Mouse (Mus musculus): ENCODE results near the gene Sdc3.

The Sdc3 gene

DNA sequence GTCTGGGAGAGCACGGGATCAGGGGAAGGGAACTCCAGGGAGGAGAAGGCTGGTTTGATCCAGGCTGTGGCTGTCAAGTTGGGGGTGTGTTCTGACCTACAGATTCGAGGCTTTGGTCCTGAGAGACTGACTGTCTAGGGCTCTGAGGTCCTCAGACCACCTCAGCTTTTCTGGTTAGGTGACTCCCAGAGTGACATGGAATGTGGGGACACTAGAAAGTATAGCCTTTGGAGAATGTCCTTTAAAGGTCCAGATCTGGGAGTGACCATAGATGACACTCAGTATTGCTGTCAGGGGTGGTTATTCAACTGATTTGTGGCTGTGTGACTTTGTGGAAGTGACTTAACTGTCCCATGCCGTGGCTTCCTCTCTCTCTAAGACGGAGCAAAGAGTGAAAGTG, 2.4 kb downstream of the Sdc3 start:
- no peak for DNase-seq

DNA sequence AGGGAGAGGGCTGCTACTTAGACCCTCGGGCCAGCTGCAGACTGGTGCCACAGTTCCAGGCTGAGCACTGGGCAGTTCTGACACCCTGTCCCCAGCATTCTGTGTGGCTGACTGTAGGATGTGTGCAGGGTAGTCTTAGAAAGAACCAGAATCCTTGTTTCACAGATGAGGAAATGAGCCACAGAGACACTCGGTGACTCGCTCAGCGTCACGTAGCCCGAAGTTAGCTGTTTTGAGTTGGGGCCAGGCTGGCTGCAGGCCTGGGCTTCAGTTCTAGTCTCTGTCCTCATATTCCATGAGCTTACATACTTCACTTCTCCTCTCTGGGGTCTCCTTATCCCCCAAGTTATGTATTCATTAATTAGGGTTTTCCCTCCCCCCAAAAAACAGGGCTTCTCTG, 3.6 kb downstream of the Sdc3 start:
- DNase-seq: no peak

DNA sequence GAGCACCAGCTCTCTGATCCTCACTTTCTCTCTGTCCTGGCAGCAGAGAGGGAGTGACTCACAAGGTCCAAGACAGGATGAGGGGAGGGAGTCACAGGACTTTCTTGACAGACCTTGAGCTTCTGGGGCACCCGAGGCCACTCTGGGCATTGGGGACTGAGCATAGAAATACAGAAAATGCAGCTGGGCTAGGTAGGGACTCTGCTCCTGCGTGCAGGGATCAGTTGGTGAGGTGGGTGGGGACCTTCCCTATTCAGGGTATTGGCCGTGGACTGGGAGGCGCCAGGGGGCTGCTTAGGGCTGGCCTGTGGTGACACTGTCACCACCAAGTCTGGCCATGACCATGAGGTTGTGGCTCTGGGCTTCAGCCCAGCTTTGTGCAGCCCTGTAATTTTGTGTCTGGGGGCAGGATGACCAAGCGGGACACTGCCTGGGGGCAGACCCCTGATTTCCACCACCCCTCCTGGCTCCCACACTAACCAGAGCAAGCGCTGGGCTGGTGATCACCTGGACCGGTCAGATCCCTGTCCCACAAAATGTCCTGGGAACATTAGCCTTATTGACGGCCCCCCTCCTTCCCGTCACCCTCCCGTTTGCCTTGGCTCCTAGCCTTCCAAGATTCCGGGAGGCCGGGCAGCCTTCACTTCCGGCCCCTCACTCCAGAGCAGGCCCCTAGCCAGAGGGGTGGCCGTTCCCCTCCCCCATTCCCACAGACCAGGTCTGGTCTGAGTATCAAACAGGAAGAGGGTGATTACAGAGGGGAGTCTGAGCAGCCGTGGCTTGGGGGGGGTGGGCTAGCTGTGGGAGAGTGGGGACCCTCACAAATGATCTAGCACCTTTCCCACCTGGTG, 5.1 kb downstream of the Sdc3 start:
- DNase-seq: no peak

DNA sequence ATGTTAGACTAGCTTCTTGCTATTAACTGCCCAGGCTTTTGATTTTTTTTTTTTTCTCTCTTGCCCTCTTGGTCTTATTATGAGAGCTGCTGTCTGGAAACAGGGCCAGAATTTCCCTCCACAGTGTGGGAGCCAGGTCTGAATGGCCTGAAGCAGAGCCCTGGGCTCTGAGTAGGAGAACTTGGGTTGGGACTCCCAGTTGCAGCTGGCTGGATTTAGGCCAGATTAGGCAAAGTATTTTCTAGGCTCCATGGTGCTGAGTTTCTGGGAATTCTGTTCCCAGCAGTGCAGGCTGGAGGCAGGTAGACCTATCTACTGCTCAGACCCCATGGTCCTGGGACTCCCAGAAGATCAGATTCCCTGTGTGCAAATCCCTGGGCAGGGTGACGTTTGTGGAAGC, 6.1 kb downstream of the Sdc3 start:
- DNase-seq: no peak

DNA sequence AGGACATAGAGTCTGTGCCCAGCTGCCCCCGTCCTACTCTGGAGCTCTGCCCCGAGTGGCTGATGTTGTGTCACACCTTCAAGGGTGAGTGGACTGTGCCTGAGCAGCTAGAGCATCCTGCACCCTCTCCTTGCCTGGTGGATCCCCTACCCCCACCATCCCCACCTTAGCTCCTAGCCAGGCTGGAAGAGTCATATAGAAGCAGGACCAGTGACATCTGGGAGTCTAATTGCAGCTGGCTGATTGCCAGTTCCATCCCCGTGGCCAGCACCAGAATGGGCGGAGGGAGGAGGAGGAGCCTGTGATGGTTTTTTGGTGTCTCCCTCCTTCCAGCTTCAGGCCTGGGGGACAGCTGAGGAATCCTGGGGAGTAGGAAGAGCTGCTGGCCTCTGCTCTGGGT, 6.8 kb downstream of the Sdc3 start:
- DNase-seq: no peak

DNA sequence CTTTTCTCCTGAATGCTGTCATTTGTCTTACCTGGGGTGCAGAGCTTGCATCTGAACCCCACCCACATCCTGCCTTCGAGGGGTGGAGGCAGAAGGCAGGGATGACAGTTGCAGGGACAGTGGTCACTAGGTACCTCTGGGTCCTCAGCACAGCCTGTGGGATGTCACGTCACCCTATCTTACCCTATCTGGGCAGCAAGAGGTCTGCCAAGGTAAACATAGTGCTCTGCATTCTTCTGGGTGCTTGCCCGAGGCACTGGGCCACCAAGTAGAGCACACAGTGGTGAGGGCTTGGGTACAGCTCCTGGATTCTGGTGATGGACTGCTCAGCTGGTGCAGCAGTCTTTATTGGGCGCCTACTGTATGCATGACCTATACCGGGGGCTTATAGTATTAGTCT, 7.2 kb downstream of the Sdc3 start:
- DNase-seq: no peak

DNA sequence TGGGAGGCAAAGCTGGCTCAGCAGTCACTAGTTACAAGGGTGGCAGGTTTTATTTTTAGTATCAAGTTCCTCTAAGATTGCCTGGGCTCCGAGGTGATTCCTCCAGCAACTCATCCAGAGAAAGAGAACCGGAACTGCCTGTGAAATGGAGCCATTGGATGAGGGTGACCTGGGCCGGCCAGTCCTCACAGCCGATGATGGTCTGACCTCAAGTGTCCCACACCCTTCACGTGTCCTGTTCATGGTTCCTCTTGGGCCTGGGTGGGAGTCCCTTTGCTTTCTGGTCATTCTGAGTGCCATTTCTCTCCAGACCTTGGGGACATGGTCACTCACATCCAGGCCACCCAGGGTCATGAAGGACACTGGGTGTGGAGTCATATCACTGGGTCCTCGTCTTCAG, 7.8 kb downstream of the Sdc3 start:
- DNase-seq: no peak

DNA sequence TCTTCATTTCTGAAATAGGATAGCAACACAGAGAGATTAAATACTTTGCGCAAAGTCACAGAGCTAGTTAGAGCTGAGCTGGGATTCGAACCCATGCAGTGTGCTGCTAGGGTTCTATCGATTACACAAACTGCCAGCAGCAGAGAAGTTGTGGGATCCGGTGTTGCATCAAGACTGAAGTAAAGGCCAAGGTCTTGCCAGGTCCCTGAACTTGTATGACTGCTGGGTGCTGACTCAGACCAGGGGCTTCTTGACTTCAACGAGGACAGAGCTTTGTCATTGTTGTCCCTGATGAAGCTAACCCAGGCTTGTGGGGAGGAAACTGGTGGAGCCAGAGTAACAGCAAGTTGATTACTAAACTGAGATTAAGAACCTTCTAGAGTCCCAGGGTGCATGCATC, 8.9 kb downstream of the Sdc3 start:
- no peak for DNase-seq

DNA sequence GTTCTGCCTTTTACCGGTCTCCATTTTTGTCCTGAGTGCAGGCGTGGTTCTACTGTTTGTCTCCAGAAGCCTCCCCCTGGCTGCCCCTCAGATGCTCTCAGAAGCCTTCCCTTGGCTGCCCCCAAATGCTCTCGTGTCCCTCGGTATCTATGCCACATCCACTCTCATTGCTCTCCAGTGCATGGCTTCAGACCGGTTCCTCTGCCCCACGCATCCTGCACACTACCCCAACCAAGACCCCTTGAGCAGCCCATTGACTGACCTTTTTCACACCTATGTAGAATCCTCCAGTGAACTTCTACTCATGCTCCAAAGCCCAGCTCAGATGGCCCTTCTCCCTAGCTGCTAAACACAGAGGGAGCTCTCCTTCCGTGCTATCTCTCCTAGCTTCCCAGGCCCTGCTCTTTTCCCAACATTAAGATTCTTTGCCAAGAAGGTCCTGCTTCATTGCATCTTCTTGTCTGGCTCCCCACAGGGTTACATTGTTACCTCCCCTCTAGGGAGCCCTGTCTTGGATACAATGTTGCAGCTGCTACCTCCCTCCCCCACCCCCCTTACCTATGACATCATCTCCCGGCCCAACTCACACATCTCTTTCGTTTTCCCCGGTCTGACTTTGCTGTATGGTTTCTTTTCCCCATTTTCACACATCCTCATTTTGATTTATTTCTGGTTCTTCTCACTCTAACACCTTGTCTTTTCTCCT, 9.4 kb downstream of the Sdc3 start:
- no peak for DNase-seq

DNA sequence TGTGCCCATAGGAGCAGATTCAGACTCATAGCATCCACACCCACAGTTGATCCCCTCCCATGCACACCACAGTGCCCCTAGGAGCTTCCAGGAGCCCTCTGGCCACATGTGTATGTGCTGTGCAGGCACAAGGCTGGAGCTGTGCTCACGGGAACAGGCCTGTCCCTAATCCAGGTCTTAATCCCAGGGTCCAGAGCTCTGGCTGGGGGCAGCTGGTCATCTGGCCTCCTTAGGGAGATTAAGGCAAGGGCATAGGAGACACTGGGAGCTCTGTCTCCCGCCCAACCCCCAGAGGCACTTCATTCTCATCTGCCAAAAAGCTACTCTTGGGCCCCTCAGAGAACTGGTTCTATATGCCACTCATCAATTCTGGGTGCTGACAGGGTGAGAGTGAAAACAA, 11.3 kb downstream of the Sdc3 start:
- DNase-seq: no peak

DNA sequence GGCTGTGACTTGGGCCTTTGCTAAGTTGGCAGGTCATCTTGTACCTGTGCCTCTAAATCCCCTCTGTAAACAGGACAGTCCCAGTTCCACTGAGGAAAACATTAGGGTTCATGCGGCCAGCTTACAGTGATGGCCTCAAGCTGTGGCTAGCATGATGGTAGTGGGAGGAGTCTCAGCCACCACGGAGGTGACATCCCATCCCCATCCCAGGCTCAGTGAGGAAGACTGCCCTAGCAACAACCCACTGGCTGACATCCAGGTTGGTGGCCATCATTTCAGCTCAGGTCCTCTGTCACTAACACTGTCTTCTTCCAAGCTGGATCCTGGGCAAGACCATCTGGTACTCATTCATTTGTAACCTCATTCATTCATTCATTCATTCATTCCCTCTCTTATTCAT, 12.0 kb downstream of the Sdc3 start:
- no peak for DNase-seq

DNA sequence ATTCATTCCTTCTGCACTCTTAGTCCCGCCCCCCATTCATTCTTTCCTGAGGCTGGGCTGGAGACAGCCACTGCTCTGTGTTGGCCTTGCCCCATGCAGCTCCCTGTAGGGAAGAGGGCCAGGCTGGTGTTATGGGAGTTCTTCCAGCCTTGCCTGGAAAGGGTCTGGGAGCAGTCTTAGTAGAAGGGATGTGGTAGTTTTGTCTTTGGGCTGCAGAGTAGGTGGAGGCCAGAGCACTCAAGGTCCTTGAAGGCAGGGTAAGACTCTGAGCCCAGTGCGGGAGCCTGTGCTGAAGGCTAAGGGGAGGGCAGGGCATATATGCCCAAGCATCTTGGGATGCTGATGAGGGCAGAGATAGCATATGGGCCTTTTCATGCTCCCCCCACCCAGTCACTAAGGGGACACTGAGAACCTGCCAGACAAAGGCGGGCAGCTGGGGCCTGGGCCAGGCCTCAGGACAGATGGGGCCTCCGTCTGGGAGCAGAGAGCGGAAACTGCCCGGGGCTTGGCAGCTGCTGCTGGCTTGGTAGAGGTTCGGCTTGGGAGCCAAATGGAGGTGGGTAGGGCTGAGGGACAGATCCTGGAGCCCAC, 12.5 kb downstream of the Sdc3 start:
- no peak for DNase-seq

DNA sequence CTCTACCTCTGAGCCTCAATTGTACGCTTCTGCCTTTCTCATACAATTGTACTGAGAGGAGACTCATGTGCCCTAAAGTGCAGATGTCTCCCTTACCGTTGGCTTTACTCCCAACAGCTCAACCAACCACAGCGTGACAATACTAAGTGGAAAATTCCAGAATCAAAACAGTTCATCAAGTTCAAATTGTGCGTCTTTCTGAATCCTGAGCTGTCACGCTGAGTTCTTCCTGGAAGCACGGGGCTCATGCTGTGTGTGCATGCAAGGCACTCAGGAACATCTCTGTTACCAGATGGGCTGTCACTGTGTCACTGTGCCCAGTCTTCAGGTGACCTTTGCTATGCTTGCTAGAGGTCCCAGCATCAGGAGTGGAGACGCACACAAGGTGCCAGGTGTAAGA, 13.4 kb downstream of the Sdc3 start:
- no peak for DNase-seq

DNA sequence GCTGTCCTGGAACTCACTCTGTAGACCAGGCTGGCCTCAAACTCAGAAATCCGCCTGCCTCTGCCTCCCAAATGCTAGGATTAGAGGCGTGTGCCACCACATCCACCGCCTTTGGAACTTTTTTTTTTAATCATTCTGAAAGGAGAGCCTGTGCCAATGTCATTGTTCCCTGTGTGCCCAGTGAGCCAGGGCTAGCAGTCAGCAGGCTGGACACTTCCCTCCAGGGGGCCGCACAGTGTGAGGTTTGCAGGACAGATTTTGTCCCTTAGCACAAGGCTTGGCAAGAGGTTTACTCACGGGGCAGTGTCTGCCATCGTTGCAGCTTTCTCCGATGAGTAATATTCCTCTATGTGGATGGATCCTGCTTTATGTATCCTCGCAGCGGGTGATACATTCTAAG, 14.4 kb downstream of the Sdc3 start:
- no peak for DNase-seq

DNA sequence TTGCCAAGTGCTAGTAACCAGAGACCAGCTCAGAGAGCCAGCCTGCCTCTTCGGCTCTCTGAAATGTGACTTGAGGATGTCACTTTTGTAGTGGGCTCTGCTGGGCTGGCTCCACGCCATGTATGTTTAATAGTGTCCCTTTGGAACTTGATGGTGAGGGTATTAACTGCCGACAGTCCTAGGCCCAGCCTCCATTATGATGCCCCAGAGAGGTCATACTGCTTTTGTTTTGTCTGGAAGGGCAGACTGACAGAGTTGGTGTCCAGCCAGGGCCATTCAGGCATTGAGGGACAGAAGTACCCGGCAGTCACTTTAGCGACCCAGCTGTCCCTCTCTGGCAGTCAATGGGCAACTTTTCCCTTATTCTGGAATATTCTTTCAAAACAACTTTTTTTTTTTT, 17.4 kb downstream of the Sdc3 start:
- no peak for DNase-seq

DNA sequence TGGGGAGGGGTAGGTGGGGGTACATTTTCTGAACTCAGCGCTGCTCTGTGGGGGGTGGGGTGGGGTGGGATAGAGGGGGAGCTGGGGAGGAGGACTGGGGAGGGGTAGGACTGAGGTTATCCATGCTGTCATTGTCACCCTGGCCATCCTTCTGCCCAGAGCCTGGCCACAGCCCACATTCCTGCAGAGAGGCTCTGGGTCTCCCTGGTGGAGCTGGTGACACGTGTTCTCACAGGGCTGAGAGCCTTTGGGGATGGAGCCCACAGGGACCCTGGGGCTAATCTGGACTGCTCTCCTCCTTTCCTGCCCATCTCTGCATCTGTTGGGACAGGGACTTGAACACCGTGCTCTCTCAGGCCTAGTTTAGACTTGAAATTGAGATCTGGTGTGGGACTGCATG, 18.5 kb downstream of the Sdc3 start:
- DNase-seq: no peak

DNA sequence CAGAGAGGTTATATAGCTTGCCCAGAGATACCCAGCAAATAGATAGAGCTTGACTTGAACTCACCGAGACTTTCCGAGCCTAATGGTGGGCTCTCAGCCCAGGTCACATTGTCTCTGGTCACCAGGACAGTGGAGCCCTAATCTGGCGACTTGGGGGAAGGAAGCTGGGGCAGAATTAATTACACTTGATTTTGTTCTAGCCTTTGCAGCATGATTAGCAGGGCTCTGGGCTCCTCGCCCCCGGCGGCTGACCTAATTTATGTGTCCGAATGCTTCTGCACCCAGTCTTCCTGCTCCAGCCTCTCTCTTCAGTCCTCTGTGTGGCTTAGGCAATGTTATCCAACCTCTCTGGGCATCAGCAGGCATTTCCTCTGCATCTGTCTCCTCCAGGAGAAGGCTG, 19.0 kb downstream of the Sdc3 start:
- DNase-seq: no peak

DNA sequence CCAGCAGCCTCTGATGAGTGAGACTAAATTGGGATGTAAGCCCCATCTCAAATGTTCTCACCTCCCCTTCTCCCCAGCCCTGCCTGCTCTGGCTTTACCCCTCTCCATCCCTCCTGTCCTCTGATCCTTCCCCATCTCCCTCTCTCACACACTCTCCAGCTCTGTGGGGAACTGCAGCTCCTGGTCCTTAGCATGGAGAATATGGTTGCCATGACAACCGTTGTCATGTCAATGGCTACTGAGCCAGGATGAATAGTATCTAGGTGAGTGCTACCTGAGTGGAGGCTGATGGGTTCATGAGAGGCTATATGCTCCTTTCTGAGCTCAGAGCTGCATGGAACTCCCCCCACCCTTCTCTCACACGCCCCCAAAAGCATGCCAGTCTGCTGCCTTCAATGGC, 21.6 kb downstream of the Sdc3 start:
- no peak for DNase-seq

DNA sequence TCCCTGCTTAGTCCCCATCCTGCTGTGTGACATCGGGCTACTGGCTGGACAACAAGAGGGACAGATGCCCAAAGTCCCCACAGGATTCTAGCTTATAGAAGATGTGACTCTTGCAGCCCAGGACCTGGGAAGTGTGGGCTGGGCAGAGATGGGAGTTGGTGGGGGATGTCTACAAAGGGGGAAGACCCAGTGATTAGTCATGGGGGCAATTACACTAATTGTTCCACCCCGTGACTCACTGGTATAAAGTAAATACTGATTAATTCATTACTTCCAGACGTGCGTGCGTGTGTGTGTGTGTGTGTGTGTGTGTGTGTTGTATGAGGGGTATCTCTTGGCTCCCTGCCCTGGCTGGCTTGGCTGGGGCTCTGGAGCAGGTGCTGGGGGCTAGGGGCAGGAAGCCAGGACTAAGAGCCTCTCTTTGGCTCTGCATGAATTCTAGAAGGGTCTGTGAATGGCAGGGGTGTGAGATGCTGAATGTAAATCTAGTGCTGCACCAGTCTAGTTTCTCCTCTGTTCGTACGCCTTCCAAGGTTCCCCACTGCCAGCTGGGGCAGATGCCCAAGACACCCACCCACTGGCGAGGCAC, 22.5 kb downstream of the Sdc3 start:
- no peak for DNase-seq

DNA sequence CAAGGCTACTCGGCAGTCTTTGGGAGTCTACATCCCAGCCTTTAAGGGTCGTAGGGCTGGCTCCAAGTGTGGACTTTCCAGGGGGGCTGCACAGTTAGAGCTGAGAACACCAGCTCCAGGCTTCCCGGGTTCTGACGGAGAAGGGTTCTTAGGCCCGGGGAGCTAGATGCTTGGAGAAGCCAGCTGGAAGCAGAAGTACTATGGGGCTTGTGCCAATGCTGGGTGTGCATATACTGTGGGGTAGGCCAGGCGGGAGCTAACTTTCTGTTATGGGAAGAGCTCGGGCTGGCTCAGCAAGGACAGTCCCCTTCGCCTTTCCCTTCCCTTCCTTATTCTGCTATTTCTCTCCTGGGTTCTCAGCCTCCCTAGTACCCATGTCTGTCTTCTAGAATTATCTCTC, 23.5 kb downstream of the Sdc3 start:
- DNase-seq: no peak

DNA sequence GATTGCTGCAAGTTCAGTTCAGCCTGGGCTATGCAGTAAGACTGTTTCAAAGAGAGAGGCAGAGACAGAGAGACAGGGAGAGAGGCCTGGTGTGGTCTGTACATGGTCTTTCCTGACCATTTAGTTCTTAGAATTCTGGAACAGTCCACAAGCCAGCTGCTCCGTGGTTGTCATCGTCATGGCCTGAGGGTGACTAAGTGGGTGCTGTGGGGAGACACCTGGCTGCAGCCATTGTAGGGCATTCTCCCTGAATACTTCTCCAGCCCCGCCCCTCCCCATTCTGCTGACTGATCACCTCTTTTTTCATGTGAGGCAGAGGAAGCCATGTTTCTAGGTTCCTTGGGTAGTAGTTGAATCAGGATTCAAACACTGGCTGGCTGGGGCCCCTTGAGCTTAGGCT, 27.5 kb downstream of the Sdc3 start:
- DNase-seq: no peak

DNA sequence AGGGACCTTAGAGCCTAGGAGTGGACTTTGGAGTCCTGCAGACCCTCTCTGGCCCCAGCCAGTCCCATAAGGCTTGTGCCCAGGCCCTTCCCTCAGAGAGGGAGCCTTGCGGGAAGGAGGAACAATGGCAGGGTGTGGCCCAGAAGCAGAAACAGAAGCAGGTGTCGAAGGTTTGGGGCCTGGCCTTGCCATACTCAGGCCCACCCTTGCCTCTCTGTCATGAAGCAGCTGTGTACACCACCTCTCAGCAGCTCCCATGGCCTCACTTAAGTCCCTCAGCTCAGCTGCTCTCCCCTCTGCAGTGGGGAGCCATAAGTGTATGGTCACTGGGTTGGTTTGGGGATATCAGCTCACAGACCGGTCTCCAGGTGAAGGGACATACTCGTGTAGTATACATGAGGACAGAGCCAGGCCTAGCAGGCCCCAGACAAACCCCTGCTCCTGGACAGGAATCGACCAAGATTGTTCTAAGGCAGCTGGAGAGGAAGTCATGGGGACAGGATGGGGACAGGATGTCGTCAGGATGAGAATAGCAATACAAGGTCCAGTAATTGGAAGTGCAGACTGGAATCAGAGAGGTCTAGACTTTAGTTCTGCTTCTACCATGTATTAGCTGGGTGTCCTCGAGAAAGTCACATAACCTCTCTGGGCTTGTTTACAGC, 28.4 kb downstream of the Sdc3 start:
- no peak for DNase-seq
